Mouse (Mus musculus) embryonic facial prominence, embryonic 11.5 days (tissue): ENCODE measurements around the gene Rapgef4. TPM values are rescaled to one million over a fixed set of nuclear protein-coding genes. Genes with fewer than 3 reads are reported as not detected.
A peak's percentile ranks its signal among the peaks of the same experiment; 100 is the strongest.

Experiments used
- ATAC-seq: fragments of 200-750 bp; cut with Nextera tagmentation; replicated peaks from 2 replicates; pipeline ENCODE4 v1.8.0; 2017; ENCODE audit warnings: low read depth; ENCODE audit not compliant: insufficient number of reproducible peaks, low FRiP score, low TSS enrichment
- DNase-seq: peaks from one replicate; pipeline ENCODE4 v3.0.0-alpha.2; 2015; ENCODE audit warnings: low spot score
- H3K27ac ChIP-seq: fragments of 300-500 bp; sonication (generic); replicated peaks from 2 replicates; pipeline ENCODE4 v1.5.1; 2014; ENCODE audit warnings: mild to moderate bottlenecking, low read depth, low read length, control low read depth
- H3K27me3 ChIP-seq: fragments of 300-500 bp; sonication (generic); 2 replicates; pipeline ENCODE4 v1.6.1; 2014; ENCODE audit warnings: mild to moderate bottlenecking, low read length, moderate library complexity, mixed read lengths; ENCODE audit not compliant: control insufficient read depth, insufficient read depth
- H3K36me3 ChIP-seq: fragments of 300-500 bp; sonication (generic); replicated peaks from 2 replicates; pipeline ENCODE4 v1.6.1; 2014; ENCODE audit warnings: low read depth, mild to moderate bottlenecking, low read length, moderate library complexity, mixed read lengths; ENCODE audit not compliant: control insufficient read depth, insufficient read depth
- H3K4me1 ChIP-seq: fragments of 300-500 bp; sonication (generic); 2 replicates; pipeline ENCODE4 v1.6.1; 2014; ENCODE audit warnings: low read length, mixed read lengths; ENCODE audit not compliant: control insufficient read depth, insufficient read depth
- H3K4me2 ChIP-seq: fragments of 300-500 bp; sonication (generic); 2 replicates; pipeline ENCODE4 v1.6.1; 2014; ENCODE audit warnings: low read depth, mild to moderate bottlenecking, control low read depth, low read length, moderate library complexity
- H3K4me3 ChIP-seq: fragments of 300-500 bp; sonication (generic); 2 replicates; pipeline ENCODE4 v1.5.1; 2014; ENCODE audit warnings: low read depth, low read length, control low read depth
- H3K9ac ChIP-seq: fragments of 300-500 bp; sonication (generic); replicated peaks from 2 replicates; pipeline ENCODE4 v1.6.1; 2014; ENCODE audit warnings: mild to moderate bottlenecking, control low read depth, low read length
- H3K9me3 ChIP-seq: fragments of 300-500 bp; sonication (generic); replicated peaks from 2 replicates; pipeline ENCODE4 v1.6.1; 2016; ENCODE audit warnings: mild to moderate bottlenecking, low read length, inconsistent platforms, mixed read lengths; ENCODE audit not compliant: control insufficient read depth
- WGBS: fragments of 180-500 bp; shearing (Covaris S2); extraction: QIAGEN DNeasy Blood & Tissue Kit; methylation state at CpG from one replicate; pipeline ENCODE4 v1.1.7; 2014; 5-methylcytosine and 5-hydroxymethylcytosine counted together
- polyA plus RNA-seq: library from polyadenylated mRNA; unstranded; fragments of >200 nt; fragmentation: Nextera tagmentation; extraction: Ambion mirVana; gene quantifications from 2 replicates; pipeline ENCODE4 v1.2.1, GENCODE M21; 2014

Gene Rapgef4
- polyA plus RNA-seq, 1 experiment from 2014 or later: 3.6 TPM

DNA sequence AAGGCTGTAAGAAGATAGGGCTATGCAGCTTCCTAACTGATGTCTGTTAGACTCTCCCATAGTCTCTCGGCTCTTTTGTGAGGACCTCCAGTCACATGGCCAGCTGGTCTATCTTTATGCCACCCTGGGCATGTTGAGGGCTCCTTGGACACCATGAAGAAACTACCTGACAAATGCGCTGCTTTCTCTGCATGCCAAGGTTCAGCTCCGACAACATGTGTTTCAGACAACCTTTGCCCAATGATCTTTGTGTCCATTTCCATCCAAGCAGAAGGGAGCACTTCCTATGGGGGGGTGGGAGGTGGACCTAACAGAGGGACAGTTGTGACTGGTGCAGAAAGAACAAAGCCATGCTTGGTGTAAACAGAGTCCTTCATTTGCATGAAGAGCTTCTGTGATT is 7.4 kb upstream of the Rapgef4 start:
- Histone ChIP-seq H3K36me3 (no peaks in the 10 kb centered on the region), H3K9me3 (no peaks in the 10 kb centered on the region), H3K4me3 (no peak overlapping the region), H3K9ac (no peak overlapping the region), H3K4me1 (no peaks in the 10 kb centered on the region), H3K4me2 (no peak overlapping the region), H3K27me3 (no peaks in the 10 kb centered on the region), H3K27ac (no peak overlapping the region)
- WGBS: 85% methylated on average over 3 of the region's 3 CpGs
- DNase-seq (no peak), ATAC-seq (no peak)

- no peak for DNase-seq
- no peaks in the 10 kb centered on the region for H3K9me3 ChIP-seq
- no peaks in the 10 kb centered on the region for H3K27me3 ChIP-seq
- no peaks in the 10 kb centered on the region for H3K36me3 ChIP-seq
- no peaks in the 10 kb centered on the region for H3K4me1 ChIP-seq
- WGBS: 86% methylated on average over 10 of the region's 11 CpGs
- H3K4me3 ChIP-seq: no peak overlapping the region
- ATAC-seq: no peak
- no peak overlapping the region for H3K27ac ChIP-seq
- H3K4me2 ChIP-seq: no peak overlapping the region
- H3K9ac ChIP-seq: no peak overlapping the region
These were observed 6.7 kb upstream of the Rapgef4 start for GRCm38 (mm10) chr2:71974143-71974846.

- H3K4me1 ChIP-seq: no peaks in the 10 kb centered on the region; the same call in 1 of the 2 replicates
- no peak overlapping the region for H3K4me3 ChIP-seq
- no peak overlapping the region for H3K27ac ChIP-seq
- H3K4me2 ChIP-seq: no peak overlapping the region
- no peaks in the 10 kb centered on the region for H3K36me3 ChIP-seq
- no peak for ATAC-seq
- 87% methylated on average over 7 of the region's 7 CpGs for WGBS
- peaks cover 14% of the 10 kb centered on the region for H3K27me3 ChIP-seq
- no peak for DNase-seq
- no peak overlapping the region for H3K9ac ChIP-seq
- H3K9me3 ChIP-seq: no peaks in the 10 kb centered on the region
These were observed 1.1 kb upstream of the Rapgef4 start for GRCm38 (mm10) chr2:71979981-71980380.

GRCm38 (mm10) chr2:71981343-71981851 is 357 bp downstream of the Rapgef4 start:
- WGBS: 11% methylated on average over 23 of the region's 24 CpGs
- no peaks in the 10 kb centered on the region; the same call in 1 of the 2 replicates for H3K4me1 ChIP-seq
- ATAC-seq (no peak), DNase-seq (peak; percentile 6)
- H3K4me2 ChIP-seq: peak overlapping the region; percentile 100
- no peak overlapping the region for H3K27ac ChIP-seq
- no peaks in the 10 kb centered on the region for H3K9me3 ChIP-seq
- no peaks in the 10 kb centered on the region for H3K36me3 ChIP-seq
- peak overlapping the region; percentile 53 for H3K4me3 ChIP-seq
- H3K9ac ChIP-seq: peak overlapping the region; percentile 60
- H3K27me3 ChIP-seq: peaks cover 14% of the 10 kb centered on the region

GRCm38 (mm10) chr2:71981896-71982295 is 856 bp downstream of the Rapgef4 start:
- H3K27me3 ChIP-seq: peaks cover 14% of the 10 kb centered on the region
- ATAC-seq (no peak), DNase-seq (no peak)
- H3K27ac ChIP-seq: no peak overlapping the region
- WGBS: 62% methylated on average over 6 of the region's 6 CpGs
- no peaks in the 10 kb centered on the region for H3K9me3 ChIP-seq
- no peak overlapping the region for H3K9ac ChIP-seq
- no peaks in the 10 kb centered on the region; the same call in 1 of the 2 replicates for H3K4me1 ChIP-seq
- H3K4me3 ChIP-seq: peak overlapping the region; percentile 53; the same call in 1 of the 2 replicates
- no peak overlapping the region for H3K4me2 ChIP-seq
- H3K36me3 ChIP-seq: no peaks in the 10 kb centered on the region

DNA sequence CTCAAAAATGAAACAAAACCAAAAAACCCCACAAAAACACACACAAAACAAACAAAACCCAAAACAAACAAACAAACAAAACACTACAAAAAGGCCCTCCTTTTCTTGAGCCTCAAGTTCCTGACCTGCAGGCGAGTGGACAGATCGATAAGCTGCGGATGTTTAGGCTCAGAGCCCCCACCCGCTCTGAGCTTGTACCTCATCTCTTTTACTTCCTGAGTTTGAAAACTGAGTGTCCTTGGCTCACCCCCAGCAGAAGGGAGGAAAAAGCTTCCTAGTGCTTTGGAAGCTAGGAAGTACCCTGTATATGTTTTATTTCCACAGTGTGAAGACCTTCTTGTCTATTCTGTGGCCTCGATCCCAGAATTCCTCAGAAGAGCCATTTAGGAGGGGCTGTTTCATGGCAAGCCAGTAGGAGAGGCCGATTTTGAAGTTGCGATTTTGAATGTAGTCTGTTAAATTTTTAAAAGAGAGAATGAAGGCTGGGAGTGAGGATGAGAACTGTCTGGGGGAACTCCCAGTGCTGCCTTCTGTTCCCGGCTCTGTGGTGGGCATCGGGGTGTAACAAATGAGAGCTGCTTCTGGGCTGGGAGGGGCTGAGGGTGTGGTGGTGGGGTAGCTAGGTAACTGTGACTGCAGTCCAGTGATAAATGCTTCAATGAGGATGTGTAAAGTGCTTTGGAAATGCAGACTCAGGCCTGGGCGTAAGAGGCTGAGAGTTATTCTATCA is 2.0 kb downstream of the Rapgef4 start:
- Histone ChIP-seq H3K4me1 (no peaks in the 10 kb centered on the region; the same call in 1 of the 2 replicates), H3K36me3 (no peaks in the 10 kb centered on the region), H3K27me3 (peaks cover 14% of the 10 kb centered on the region), H3K27ac (no peak overlapping the region), H3K4me2 (no peak overlapping the region), H3K9me3 (no peaks in the 10 kb centered on the region), H3K4me3 (no peak overlapping the region), H3K9ac (no peak overlapping the region)
- no peak for DNase-seq
- WGBS: 74% methylated on average over 10 of the region's 10 CpGs
- no peak for ATAC-seq

DNA sequence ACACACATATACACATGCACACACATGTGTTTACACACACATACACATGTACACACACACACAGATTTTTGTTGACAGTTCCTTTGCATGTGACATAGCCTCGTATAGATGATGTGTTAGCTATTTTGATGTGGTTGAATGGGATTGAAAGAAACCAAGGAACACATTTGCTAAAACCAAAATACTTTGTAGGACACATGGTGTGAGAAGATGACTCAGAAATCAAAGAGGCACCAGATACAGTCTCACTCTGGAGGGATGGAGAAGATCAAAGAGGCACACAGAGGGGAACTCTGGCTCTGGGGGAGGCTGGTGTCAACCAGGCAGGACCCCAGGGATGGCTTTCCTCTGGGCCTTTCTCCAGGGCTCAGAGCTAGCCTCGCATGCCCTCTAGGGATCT is 4.7 kb downstream of the Rapgef4 start:
- no peak overlapping the region for H3K4me3 ChIP-seq
- 78% methylated on average over 2 of the region's 2 CpGs for whole genome bisulfite sequencing
- H3K27ac ChIP-seq: no peak overlapping the region
- no peaks in the 10 kb centered on the region for H3K36me3 ChIP-seq
- H3K9me3 ChIP-seq: no peaks in the 10 kb centered on the region
- no peak overlapping the region for H3K4me2 ChIP-seq
- peaks cover 9% of the 10 kb centered on the region for H3K27me3 ChIP-seq
- ATAC-seq: no peak
- H3K4me1 ChIP-seq: no peaks in the 10 kb centered on the region; the same call in 1 of the 2 replicates
- no peak for DNase-seq
- H3K9ac ChIP-seq: no peak overlapping the region
